Mouse (Mus musculus) erythroblast, embryonic 14.5 days (primary cell): Measurements from ENCODE around the gene Ephb6.

Source experiments
- GATA1 ChIP-seq: IDR thresholded peaks from 2 replicates; pipeline ENCODE4 v1.6.1; 2012; ENCODE audit warnings: low read length, inconsistent platforms, mixed read lengths
- TAL1 ChIP-seq: IDR thresholded peaks from 3 replicates; pipeline ENCODE4 v1.6.1; 2012; ENCODE audit warnings: low read length, inconsistent platforms, mixed read lengths

DNA sequence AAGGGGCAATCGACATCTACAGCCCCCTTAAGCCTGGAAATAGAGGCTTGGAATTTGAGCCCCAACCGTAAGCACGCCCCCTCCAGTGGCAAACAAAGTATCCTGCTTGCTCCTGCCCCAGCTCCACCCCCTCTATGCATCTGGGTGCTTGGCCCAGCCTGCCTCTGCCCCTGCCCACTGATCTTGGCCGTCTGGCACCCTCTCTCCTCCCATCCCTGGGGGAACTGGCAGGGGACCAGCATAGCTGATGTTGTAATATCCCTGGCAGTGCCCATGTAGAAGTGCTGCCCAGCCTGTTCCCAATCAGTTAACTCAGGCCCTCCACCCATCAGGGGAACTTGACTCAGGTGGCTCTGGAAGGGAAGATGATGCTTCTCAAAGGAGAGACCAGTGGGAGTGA is 932 bp downstream of the Ephb6 start:
- TF ChIP-seq GATA1 (no peak), TAL1 (no peak)
